Mouse (Mus musculus) retina, postnatal 1 day (tissue): ENCODE data around the gene Gng13.
"Not testable (repeated sequence)": the region's sequence is repeated elsewhere in the genome, so short reads cannot be mapped to it uniquely, and the experiment has no call there.

Experiments
- DNase-seq: peaks from one replicate; pipeline ENCODE4 v3.0.0-alpha.2; 2012

Gng13 gene

GRCm38 (mm10) chr17:25735745-25736144, 18.8 kb downstream of the Gng13 start, which contains the start of gene Mslnl:
Gene Mslnl, plus strand, starts transcription at chr17:25736042.
- no peak for DNase-seq

- no peak for DNase-seq
Observed at GRCm38 (mm10) chr17:25738861-25739260, 21.9 kb downstream of the Gng13 start.

GRCm38 (mm10) chr17:25741471-25741870, 24.5 kb downstream of the Gng13 start:
- not testable (repeated sequence) for DNase-seq

- no peak for DNase-seq
Observed at GRCm38 (mm10) chr17:25743831-25744230, 26.9 kb downstream of the Gng13 start.

- no peak for DNase-seq
Observed at GRCm38 (mm10) chr17:25744311-25744710, 27.3 kb downstream of the Gng13 start.

- no peak for DNase-seq
Observed at GRCm38 (mm10) chr17:25748238-25748637, 31.3 kb downstream of the Gng13 start.

- no peak for DNase-seq
Observed at GRCm38 (mm10) chr17:25749314-25749713, 32.3 kb downstream of the Gng13 start.

GRCm38 (mm10) chr17:25751446-25751845, 34.5 kb downstream of the Gng13 start:
- peak; percentile 72 for DNase-seq

GRCm38 (mm10) chr17:25754241-25754640, 37.3 kb downstream of the Gng13 start, which contains the start of gene Msln:
Gene Msln, minus strand, starts transcription at chr17:25754378.
- no peak for DNase-seq

- no peak for DNase-seq
Observed at GRCm38 (mm10) chr17:25755086-25755485, 38.1 kb downstream of the Gng13 start.

GRCm38 (mm10) chr17:25755627-25756377, 38.8 kb downstream of the Gng13 start:
- no peak for DNase-seq

- no peak for DNase-seq
Observed at GRCm38 (mm10) chr17:25756378-25757242, 39.6 kb downstream of the Gng13 start.

- no peak for DNase-seq
Observed at GRCm38 (mm10) chr17:25757691-25758090, 40.7 kb downstream of the Gng13 start.

GRCm38 (mm10) chr17:25760148-25760547, 43.2 kb downstream of the Gng13 start:
- no peak for DNase-seq

- DNase-seq = peak; percentile 64
Observed at GRCm38 (mm10) chr17:25761561-25761970, 44.6 kb downstream of the Gng13 start.

- DNase-seq = no peak
Observed at GRCm38 (mm10) chr17:25762591-25762990, 45.6 kb downstream of the Gng13 start.

GRCm38 (mm10) chr17:25765886-25766285, 48.9 kb downstream of the Gng13 start:
- DNase-seq = peak; percentile 97
